In the genomic region with DNA sequence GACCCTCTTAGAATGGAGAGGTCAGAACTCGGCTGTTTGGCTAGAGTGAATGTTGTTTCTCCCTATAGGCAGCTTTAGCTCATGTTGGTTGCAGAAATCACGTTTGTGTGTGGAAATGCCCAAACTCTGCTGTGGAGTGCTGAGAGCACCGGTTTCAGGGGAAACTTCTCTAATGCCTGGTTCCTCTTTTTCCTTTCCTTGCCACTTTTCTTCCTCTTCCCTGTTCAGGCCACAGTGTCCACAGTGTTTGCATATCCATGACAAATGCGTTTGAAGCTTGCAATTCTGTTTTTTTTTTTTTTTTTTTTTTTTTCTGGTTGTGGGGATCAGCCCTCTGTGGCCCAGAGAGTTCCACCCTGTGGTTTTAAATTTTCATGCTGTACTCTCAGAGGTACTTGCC, we compare ENCODE assay signal across 16 mouse cellular contexts. TPM values are rescaled to one million over a fixed set of nuclear protein-coding genes. Genes with fewer than 3 reads are reported as not detected.
DNase-seq lines count a peak whose midpoint lies in the region; ATAC-seq and TF ChIP-seq lines count a peak whose summit lies in the region.
"Had no signal": no experiment of that assay in that cellular context is flagged by ENCODE, and none has a peak within 500 bp of the region (broad histone marks: within the 10 kb centered on the region; RNA-seq: fewer than 3 reads in every experiment).

A gene (plus strand): TSS at position 398 of the 400 bp plus-strand sequence.

- peak; percentile 18 for DNase-seq in layer of hippocampus, adult 9-11 months
- DNase-seq in layer of hippocampus, adult 18-20 months (ENCODE audit: low spot score in 2 of 2), result no peak
- DNase-seq in 416B (ENCODE audit: low read depth) (peak; percentile 19), MEL (ENCODE audit: low read depth, low spot score) (peak; percentile 8)
- no peak for DNase-seq in midbrain, embryonic 14.5 days
- DNase-seq: adrenal gland, postnatal 36 days; cerebellum, postnatal 14 days; right cerebral cortex, adult 18-20 months had no signal

- H3K4me3 ChIP-seq in MEL (ENCODE audit: control insufficient read depth in 1 of 2, insufficient read depth in 1 of 2, low read depth in 2 of 2, low read length in 2 of 2) (no peak within 1 kb of the TSS), macrophage (ENCODE audit: inconsistent target) (peak within 1 kb of the TSS; percentile 22)
- no peak within 1 kb of the TSS for H3K4me3 ChIP-seq in midbrain, embryonic 14.5 days (replicated peaks; ENCODE audit: low read depth, low read length)
- H3K4me3 ChIP-seq in kidney, embryonic 16.5 days (ENCODE audit: low read length), result no peak within 1 kb of the TSS
- H3K4me3 ChIP-seq: embryonic facial prominence, embryonic 13.5 days; limb, embryonic 12.5 days; neural tube, embryonic 12.5 days had no signal

- no peak for TF ChIP-seq POLR2A in MEL (IDR thresholded peaks at IDR 0.05; ENCODE audit: control insufficient read depth in 1 of 2, insufficient read depth in 1 of 2, low read depth in 1 of 2, low read length in 2 of 2, poor library complexity in 1 of 2)

- no peak for TF ChIP-seq EP300 in MEL (IDR thresholded peaks at IDR 0.05; ENCODE audit: low read depth in 1 of 2, low read length in 2 of 2)

- H3K27ac ChIP-seq in MEL (ENCODE audit: control insufficient read depth, low read depth, low read length) (no peak within 1 kb of the TSS), macrophage (peak within 1 kb of the TSS; percentile 95)
- H3K27ac ChIP-seq in midbrain, embryonic 14.5 days (replicated peaks; ENCODE audit: low read depth, low read length), result no peak within 1 kb of the TSS
- no peak within 1 kb of the TSS for H3K27ac ChIP-seq in kidney, embryonic 16.5 days (ENCODE audit: low read length)
- H3K27ac ChIP-seq: embryonic facial prominence, embryonic 13.5 days; limb, embryonic 12.5 days; neural tube, embryonic 12.5 days had no signal

- H3K79me2 ChIP-seq in MEL (ENCODE audit: control insufficient read depth, insufficient read depth, low read length, poor library complexity) (no peaks in the 10 kb centered on the region), macrophage (ENCODE audit: inconsistent target) (peaks cover 47% of the 10 kb centered on the region; the same call in 1 of the 2 replicates)

- no peaks in the 10 kb centered on the region for H3K36me3 ChIP-seq in MEL (ENCODE audit: control insufficient read depth in 1 of 2, insufficient read depth in 2 of 2, low read length in 2 of 2)
- peaks cover 7% of the 10 kb centered on the region; the same call in 1 of the 2 replicates for H3K36me3 ChIP-seq in macrophage (ENCODE audit: inconsistent target)
- H3K36me3 ChIP-seq in midbrain, embryonic 14.5 days (ENCODE audit: control insufficient read depth, insufficient read depth, low read length), result no peaks in the 10 kb centered on the region
- H3K36me3 ChIP-seq in kidney, embryonic 16.5 days (ENCODE audit: insufficient read depth, low read length), result no peaks in the 10 kb centered on the region
- H3K36me3 ChIP-seq: embryonic facial prominence, embryonic 13.5 days; limb, embryonic 12.5 days; neural tube, embryonic 12.5 days had no signal

- peaks cover 0 to 2% of the 10 kb centered on the region in 2 experiments; a peak in 3 of 4 replicates for H3K27me3 ChIP-seq in MEL (ENCODE audit: control insufficient read depth in 1 of 2, insufficient read depth in 2 of 2, low read length in 2 of 2)
- no peaks in the 10 kb centered on the region for H3K27me3 ChIP-seq in midbrain, embryonic 14.5 days (ENCODE audit: control insufficient read depth, insufficient read depth, low read length)
- no peaks in the 10 kb centered on the region for H3K27me3 ChIP-seq in kidney, embryonic 16.5 days (ENCODE audit: insufficient read depth, low read length)
- H3K27me3 ChIP-seq: embryonic facial prominence, embryonic 13.5 days; limb, embryonic 12.5 days; neural tube, embryonic 12.5 days had no signal

- 0% methylated on average over 4 of the region's 4 CpGs for WGBS in macrophage (ENCODE audit: missing documents)
- 71% methylated on average over 4 of the region's 4 CpGs for WGBS in midbrain, embryonic 14.5 days
- 57% methylated on average over 4 of the region's 4 CpGs for WGBS in kidney, embryonic 16.5 days

- no peaks in the 10 kb centered on the region for H3K4me1 ChIP-seq in MEL (ENCODE audit: control insufficient read depth in 1 of 2, insufficient read depth in 2 of 2, low read length in 2 of 2)
- no peaks in the 10 kb centered on the region for H3K4me1 ChIP-seq in midbrain, embryonic 14.5 days (ENCODE audit: control insufficient read depth, insufficient read depth, low read length)
- H3K4me1 ChIP-seq in kidney, embryonic 16.5 days (ENCODE audit: insufficient read depth, low read length), result no peaks in the 10 kb centered on the region
- H3K4me1 ChIP-seq: embryonic facial prominence, embryonic 13.5 days; limb, embryonic 12.5 days; neural tube, embryonic 12.5 days had no signal

- no peak for ATAC-seq in midbrain, embryonic 14.5 days (ENCODE audit: low FRiP score, low TSS enrichment)
- ATAC-seq in kidney, embryonic 16.5 days (ENCODE audit: low FRiP score, low TSS enrichment), result no peak
- ATAC-seq: forebrain, embryonic 14.5 days; intestine, embryonic 16.5 days had no signal

- no peaks in the 10 kb centered on the region for H3K9me3 ChIP-seq in MEL (replicated peaks; ENCODE audit: insufficient read depth, low read length)
- H3K9me3 ChIP-seq in midbrain, embryonic 14.5 days (ENCODE audit: control insufficient read depth, low read length), result 0 out of 2 replicates have a peak, but pooled peaks cover 2% of the 10 kb centered on the region
- H3K9me3 ChIP-seq in kidney, embryonic 16.5 days (ENCODE audit: low read length), result no peaks in the 10 kb centered on the region
- H3K9me3 ChIP-seq: embryonic facial prominence, embryonic 13.5 days; limb, embryonic 12.5 days; neural tube, embryonic 12.5 days had no signal

- no peak within 1 kb of the TSS for H3K4me2 ChIP-seq in midbrain, embryonic 14.5 days (ENCODE audit: low read length)
- H3K4me2 ChIP-seq in kidney, embryonic 16.5 days (replicated peaks; ENCODE audit: low read depth, low read length), result no peak within 1 kb of the TSS
- H3K4me2 ChIP-seq: embryonic facial prominence, embryonic 13.5 days; limb, embryonic 12.5 days; midbrain, embryonic 11.5 days; neural tube, embryonic 12.5 days had no signal

- no peak within 1 kb of the TSS for H3K9ac ChIP-seq in MEL (ENCODE audit: control insufficient read depth, low read depth, low read length, poor library complexity, severe bottlenecking)
- no peak within 1 kb of the TSS for H3K9ac ChIP-seq in midbrain, embryonic 14.5 days (replicated peaks; ENCODE audit: low read length)
- H3K9ac ChIP-seq in kidney, embryonic 16.5 days (replicated peaks; ENCODE audit: low read length), result no peak within 1 kb of the TSS
- H3K9ac ChIP-seq: embryonic facial prominence, embryonic 13.5 days; limb, embryonic 12.5 days; neural tube, embryonic 12.5 days had no signal

- TF ChIP-seq RAD21 in MEL (IDR thresholded peaks at IDR 0.05; ENCODE audit: low read depth, low read length), result no peak

- TF ChIP-seq CTCF in MEL (IDR thresholded peaks at IDR 0.05 in 2 of 3, conservative IDR thresholded peaks at IDR 0.05 in 1 of 3; ENCODE audit: control insufficient read depth in 1 of 3, insufficient read depth in 1 of 3, low read depth in 2 of 3, low read length in 3 of 3, poor library complexity in 1 of 3, severe bottlenecking in 1 of 3), result no peak

TF ChIP-seq in MEL, 35 proteins besides CTCF, POLR2A, EP300 and RAD21:
- no peak for TF ChIP-seq MAX (IDR thresholded peaks at IDR 0.05; ENCODE audit: low read length)
- TF ChIP-seq MAZ (IDR thresholded peaks at IDR 0.05; ENCODE audit: low read depth, low read length), result no peak
- no peak for TF ChIP-seq ZMIZ1 (IDR thresholded peaks at IDR 0.05; ENCODE audit: low read depth, low read length)
- no peak for TF ChIP-seq MYC (IDR thresholded peaks at IDR 0.05; ENCODE audit: low read depth, low read length)
- no peak for TF ChIP-seq ZNF384 (IDR thresholded peaks at IDR 0.05; ENCODE audit: low read depth, low read length)
- TF ChIP-seq JUND (IDR thresholded peaks at IDR 0.05; ENCODE audit: low read depth, low read length), result no peak
- TF ChIP-seq HCFC1 (IDR thresholded peaks at IDR 0.05; ENCODE audit: low read depth, low read length), result no peak
- no peak for TF ChIP-seq BHLHE40 (IDR thresholded peaks at IDR 0.05; ENCODE audit: borderline replicate concordance, low read depth, low read length)
- TF ChIP-seq MAFK (IDR thresholded peaks at IDR 0.05; ENCODE audit: borderline replicate concordance, low read depth, low read length), result no peak
- no peak for TF ChIP-seq POLR2AphosphoS5 (IDR thresholded peaks at IDR 0.05; ENCODE audit: borderline replicate concordance, low read depth, low read length)

RNA-seq across cellular contexts. Expression of the gene that starts here (rescaled TPM):
- total RNA-seq in layer of hippocampus, adult 18-20 months (2021), result under 1 TPM; 0.27 to 0.41 TPM
- total RNA-seq in MEL (2012; rRNA removed), result not detected in 2 replicates
- polyA plus RNA-seq in MEL (2012; ENCODE audit: insufficient read depth in 1 of 2, insufficient read length in 2 of 2, low read depth in 1 of 2, low replicate concordance in 2 of 2, missing spikeins in 1 of 2) (under 1 TPM in 1 of 2 experiments, not detected in 1; 0.06 TPM), macrophage (2018) (65.6 to 266 TPM (median 257 TPM) in 3 replicates)
- 100 to 1,000 TPM in 13 of 26 experiments, 10 to 100 TPM in 13; 28.6 to 298 (median 102) TPM for total RNA-seq in macrophage (2018; cell fraction: chromatin; rRNA removed)
- total RNA-seq in macrophage (2018; cell fraction: cytosol; rRNA removed), result 100 to 1,000 TPM; 149 to 740 (median 378) TPM
- 100 to 1,000 TPM in 25 of 26 experiments, 10 to 100 TPM in 1; 48.5 to 598 (median 241) TPM for total RNA-seq in macrophage (2018; cell fraction: nucleus; rRNA removed)
- 1.9 TPM in 1 of 2 replicates, not detected in the other for polyA plus RNA-seq in midbrain, embryonic 14.5 days (2014; fragmentation: Nextera tagmentation; extraction: Ambion mirVana)
- polyA plus RNA-seq in kidney, embryonic 16.5 days (2015; fragmentation: Nextera tagmentation; extraction: Ambion mirVana), result 3.0 and 3.3 TPM in 2 replicates

Comparison
In these comparisons a context has a peak if more than half of its experiments do, and no peak if none do; other contexts are left out.
1. RNA of the gene that starts here (polyA plus RNA-seq): 65.6 to 266 TPM in macrophage; 3.0 to 3.3 TPM in kidney, embryonic 16.5 days, 1.9 TPM in midbrain, embryonic 14.5 days and 0.06 TPM in MEL; every median in the first group is over 10 times any median in the second.
2. DNase-seq: peak in layer of hippocampus, adult 9-11 months (single experiment) and 416B (single experiment); none in layer of hippocampus, adult 18-20 months (0 of 2) and midbrain, embryonic 14.5 days (single experiment).
3. Peak in DNase-seq in MEL; RNA of the gene not detected or under 1 TPM.